Mouse (Mus musculus) testis, adult 2 months (tissue): Measurements from ENCODE around the gene Ankrd23. TPM values are rescaled to one million over a fixed set of nuclear protein-coding genes. Genes with fewer than 3 reads are reported as not detected.

Experiments
- H3K27ac ChIP-seq: fragments of 200-500 bp; 2 replicates; pipeline ENCODE4 v1.5.1; 2012; ENCODE audit warnings: low read depth, low read length; ENCODE audit not compliant: control insufficient read depth, insufficient read depth
- H3K27me3 ChIP-seq: fragments of 200-500 bp; 2 replicates; pipeline ENCODE4 v1.6.1; 2012; ENCODE audit warnings: mild to moderate bottlenecking, low read length, moderate library complexity; ENCODE audit not compliant: control insufficient read depth, insufficient read depth
- H3K36me3 ChIP-seq: fragments of 200-500 bp; 2 replicates; pipeline ENCODE4 v1.6.1; 2012; ENCODE audit warnings: mild to moderate bottlenecking, low read length; ENCODE audit not compliant: control insufficient read depth, insufficient read depth
- H3K4me1 ChIP-seq: fragments of 200-500 bp; 2 replicates; pipeline ENCODE4 v1.6.1; 2012; ENCODE audit warnings: low read length; ENCODE audit not compliant: control insufficient read depth, insufficient read depth
- H3K4me3 ChIP-seq: fragments of 200-500 bp; 2 replicates; pipeline ENCODE4 v1.5.1; 2012; ENCODE audit warnings: low read depth, mild to moderate bottlenecking, low read length, moderate library complexity, mixed read lengths; ENCODE audit not compliant: control insufficient read depth
- CTCF ChIP-seq: fragments of 200-500 bp; IDR thresholded peaks from 2 replicates; pipeline ENCODE4 v1.5.1; 2012; ENCODE audit warnings: low read depth, mild to moderate bottlenecking, inconsistent platforms, low read length, moderate library complexity; ENCODE audit not compliant: control insufficient read depth, insufficient read depth, insufficient replicate concordance
- POLR2A ChIP-seq: fragments of 200-500 bp; IDR thresholded peaks from 2 replicates; pipeline ENCODE4 v1.6.1; 2012; ENCODE audit warnings: low read depth, mild to moderate bottlenecking, inconsistent platforms, low read length, moderate library complexity; ENCODE audit not compliant: control insufficient read depth
- polyA plus RNA-seq: library from polyadenylated mRNA; depleted of rRNA; stranded (reverse); fragments of >200 nt; gene quantifications from 2 replicates; pipeline ENCODE4 v1.2.3, GENCODE M21; 2012

Gene Ankrd23
- polyA plus RNA-seq, 1 experiment: 11.0 TPM

DNA sequence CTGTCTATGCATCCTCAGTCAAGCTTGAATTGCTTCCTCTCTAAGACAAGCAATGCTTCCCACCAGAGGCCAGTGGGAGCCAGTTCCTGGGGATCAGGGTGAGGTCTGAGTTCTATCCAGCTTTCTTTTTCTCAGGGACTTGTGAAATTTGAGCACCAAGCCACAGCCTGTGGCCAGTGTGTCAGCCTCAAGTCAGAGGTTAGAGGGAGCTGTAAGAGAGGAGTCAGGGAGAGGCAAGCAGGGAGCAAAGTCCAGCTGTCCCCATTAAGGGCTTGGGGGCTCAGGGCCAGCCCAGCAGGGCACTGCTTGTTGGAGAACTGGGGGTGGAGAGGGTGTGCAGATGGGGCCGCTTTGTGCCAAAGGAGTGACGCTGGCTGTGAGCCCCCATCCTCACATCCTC lies 26.5 kb upstream of the Ankrd23 start:
- H3K4me3 ChIP-seq: no peak overlapping the region
- no peaks in the 10 kb centered on the region for H3K27me3 ChIP-seq
- H3K4me1 ChIP-seq: peaks cover 12% of the 10 kb centered on the region
- no peak for TF ChIP-seq POLR2A
- TF ChIP-seq CTCF: no peak
- no peak overlapping the region for H3K27ac ChIP-seq
- H3K36me3 ChIP-seq: no peaks in the 10 kb centered on the region; the same call in 1 of the 2 replicates

DNA sequence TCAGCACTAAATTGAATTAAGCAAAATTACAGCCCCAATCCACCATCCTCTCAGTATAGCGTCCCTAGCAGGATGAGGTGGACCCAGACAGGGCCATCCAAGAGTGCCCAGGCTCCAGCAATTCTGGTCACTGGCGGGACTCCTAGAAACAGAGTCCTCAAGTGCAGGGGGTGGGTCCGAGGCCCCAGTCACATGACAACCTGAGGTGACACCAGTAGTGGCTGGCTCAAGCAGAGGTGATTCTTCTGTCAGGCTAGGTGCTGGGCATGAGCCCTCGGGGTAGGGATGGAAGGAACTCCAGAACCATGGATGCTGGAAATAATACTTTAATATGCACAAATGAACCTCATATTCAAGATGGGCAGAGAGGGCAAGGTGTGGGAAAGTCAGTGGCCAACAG lies 25.7 kb upstream of the Ankrd23 start:
- H3K4me3 ChIP-seq: no peak overlapping the region
- H3K36me3 ChIP-seq: no peaks in the 10 kb centered on the region; the same call in 1 of the 2 replicates
- TF ChIP-seq POLR2A (no peak), CTCF (no peak)
- no peak overlapping the region for H3K27ac ChIP-seq
- no peaks in the 10 kb centered on the region for H3K27me3 ChIP-seq
- peaks cover 19% of the 10 kb centered on the region for H3K4me1 ChIP-seq

DNA sequence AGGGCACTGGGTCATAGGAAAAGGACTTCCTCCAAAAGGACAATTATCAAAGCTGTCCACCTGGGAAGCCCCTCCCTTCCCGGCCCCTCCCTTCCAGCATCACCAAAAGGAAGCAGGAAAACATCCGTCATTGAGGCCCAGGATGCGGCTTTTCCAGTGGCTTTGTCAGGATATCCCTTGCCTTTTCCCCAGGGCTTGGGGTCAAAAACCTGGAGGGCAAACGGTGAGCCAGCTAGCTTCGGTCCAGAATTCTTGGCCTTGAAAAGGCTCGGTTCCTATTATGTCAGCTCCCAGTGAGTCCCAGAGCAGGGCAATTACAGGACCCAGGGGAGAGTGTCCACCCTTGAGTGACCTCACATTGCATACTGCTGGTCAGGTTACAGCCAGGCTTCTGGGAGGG lies 24.2 kb upstream of the Ankrd23 start:
- TF ChIP-seq POLR2A (no peak), CTCF (no peak)
- Histone ChIP-seq H3K36me3 (no peaks in the 10 kb centered on the region; the same call in 1 of the 2 replicates), H3K4me1 (peaks cover 34% of the 10 kb centered on the region), H3K4me3 (no peak overlapping the region), H3K27ac (no peak overlapping the region), H3K27me3 (no peaks in the 10 kb centered on the region; the same call in 1 of the 2 replicates)

GRCm38 (mm10) chr1:36559888-36560287 lies 23.2 kb upstream of the Ankrd23 start:
- Histone ChIP-seq H3K27me3 (no peaks in the 10 kb centered on the region; the same call in 1 of the 2 replicates), H3K36me3 (no peaks in the 10 kb centered on the region; the same call in 1 of the 2 replicates), H3K27ac (no peak overlapping the region), H3K4me3 (no peak overlapping the region), H3K4me1 (peaks cover 39% of the 10 kb centered on the region)
- TF ChIP-seq CTCF (no peak), POLR2A (no peak)

- Histone ChIP-seq H3K27ac (no peak overlapping the region), H3K36me3 (no peaks in the 10 kb centered on the region; the same call in 1 of the 2 replicates), H3K4me3 (no peak overlapping the region), H3K27me3 (no peaks in the 10 kb centered on the region; the same call in 1 of the 2 replicates), H3K4me1 (peaks cover 39% of the 10 kb centered on the region)
- TF ChIP-seq CTCF (no peak), POLR2A (no peak)
Measured at GRCm38 (mm10) chr1:36559256-36559655, 22.6 kb upstream of the Ankrd23 start.

DNA sequence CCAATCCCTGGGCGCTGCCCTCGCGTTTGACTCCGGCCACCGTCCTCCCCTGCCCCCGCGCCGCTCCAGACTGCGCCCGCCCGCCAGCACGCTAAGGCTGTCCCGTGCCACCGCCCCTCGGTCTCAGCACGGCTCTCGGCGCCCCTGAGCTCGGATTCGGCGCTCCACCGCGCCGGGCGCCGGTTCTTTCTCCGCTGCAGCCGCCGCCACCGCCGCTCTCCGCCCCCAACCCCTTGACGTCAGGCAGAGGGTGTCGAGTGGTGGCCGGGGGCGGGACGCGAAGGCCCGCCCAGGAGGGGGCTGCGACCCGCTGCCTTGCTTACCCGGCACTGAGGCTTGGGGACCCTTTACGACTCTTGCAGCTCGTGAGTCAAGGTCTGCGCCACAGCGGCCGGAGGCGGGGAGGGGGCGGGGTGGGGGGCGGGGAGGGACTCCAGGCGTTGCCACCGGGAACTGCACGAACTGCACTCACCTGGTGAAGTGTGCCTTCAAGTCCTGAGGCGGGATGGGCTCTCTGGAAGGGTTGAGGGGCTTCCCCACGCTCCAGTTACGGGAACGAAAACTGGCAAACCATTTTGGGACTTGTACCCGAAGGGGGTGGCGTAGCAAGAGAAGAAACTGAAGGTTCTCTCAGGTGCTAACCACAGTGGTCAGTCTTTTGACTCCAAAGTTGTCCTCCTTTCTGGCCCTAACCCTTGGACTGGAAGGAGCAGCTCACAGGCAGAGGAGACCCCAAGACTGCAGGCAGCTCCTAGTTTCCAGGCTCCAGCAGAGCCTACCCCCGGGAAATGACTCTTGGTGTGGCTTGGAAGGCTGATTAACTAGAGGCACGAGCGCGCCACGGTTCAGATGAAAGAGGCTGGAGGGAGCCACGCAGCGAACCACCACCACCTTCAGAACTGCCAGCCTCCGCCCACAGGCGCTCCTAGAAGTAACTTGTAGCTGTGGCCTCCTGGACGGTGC lies 21.6 kb upstream of the Ankrd23 start, which contains the start of gene Sema4c:
Sema4c (minus strand) TSS at position 319 of the 963 bp plus-strand sequence.
- Histone ChIP-seq H3K36me3 (no peaks in the 10 kb centered on the region; the same call in 1 of the 2 replicates), H3K4me3 (peak within 1 kb of the TSS; percentile 89), H3K4me1 (peaks cover 39% of the 10 kb centered on the region), H3K27ac (peak within 1 kb of the TSS; percentile 75), H3K27me3 (no peaks in the 10 kb centered on the region; the same call in 1 of the 2 replicates)
- TF ChIP-seq POLR2A (peak; percentile 42; the same call in 1 of the 2 replicates), CTCF (no peak)

DNA sequence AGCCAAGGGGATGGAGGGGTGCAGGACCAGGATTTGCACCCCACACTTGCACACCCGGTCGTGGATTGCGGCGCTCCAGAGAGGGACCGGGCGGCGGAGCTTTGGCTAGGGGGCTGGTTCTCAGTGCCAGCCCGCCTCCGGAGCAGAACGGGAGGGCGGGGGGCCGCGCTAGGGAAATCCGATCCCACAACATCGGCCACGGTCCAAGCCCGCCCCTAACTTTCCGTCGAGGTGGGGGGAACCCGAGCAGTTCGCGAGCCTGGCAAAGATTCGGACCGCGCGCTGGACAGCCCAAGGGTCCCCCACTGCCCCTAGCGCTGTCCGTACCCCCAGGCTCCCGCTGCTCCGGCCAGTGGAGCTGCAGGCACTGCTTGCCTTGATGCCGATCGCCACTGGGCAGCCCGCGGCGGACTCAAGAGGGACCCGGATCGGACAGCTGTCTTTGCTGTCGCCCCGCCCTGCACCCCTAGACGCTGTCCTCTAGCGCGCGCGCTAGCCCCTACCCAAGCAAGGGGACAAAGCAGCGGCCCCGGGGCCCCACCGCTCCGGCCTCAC lies 20.9 kb upstream of the Ankrd23 start:
- TF ChIP-seq POLR2A: no peak
- TF ChIP-seq CTCF: no peak
- H3K4me1 ChIP-seq: peaks cover 39% of the 10 kb centered on the region
- H3K27ac ChIP-seq: peak overlapping the region; percentile 75

More for the DNA sequence above, 20.9 kb upstream of the Ankrd23 start:
- Histone ChIP-seq H3K4me3 (peak overlapping the region; percentile 89), H3K36me3 (peaks cover 3% of the 10 kb centered on the region), H3K27me3 (no peaks in the 10 kb centered on the region; the same call in 1 of the 2 replicates)
